Mouse (Mus musculus): ENCODE measurements around the gene Cdc42bpg. TPM values are rescaled to one million over a fixed set of nuclear protein-coding genes. Genes with fewer than 3 reads are reported as not detected.

Gene Cdc42bpg
- total and polyA plus RNA-seq, 3 experiments: 0.79 to 4.2 (median 2.3) TPM

DNA sequence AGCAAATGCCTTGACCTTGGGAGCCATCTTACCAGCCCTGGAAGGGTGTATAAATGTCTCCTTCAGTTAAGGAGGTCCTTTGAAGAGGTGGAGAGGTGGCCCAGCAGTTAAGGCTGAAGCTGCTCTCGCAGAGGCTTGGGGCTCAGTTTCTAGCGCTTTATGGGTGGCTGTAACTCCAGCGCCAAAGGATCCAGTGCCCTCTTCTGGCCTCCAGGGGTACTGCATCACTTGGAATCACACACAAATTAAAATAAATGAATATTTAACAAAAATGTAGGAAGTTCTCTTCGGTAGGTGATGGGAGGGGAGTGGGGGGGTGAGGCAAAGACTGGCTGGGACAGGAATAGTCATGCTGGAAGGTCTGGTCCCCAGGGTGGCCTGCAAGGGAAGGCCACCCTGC lies 45.3 kb upstream of the Cdc42bpg start:
- DNase-seq (ENCODE audit: extremely low read depth): no peak
- no peak overlapping the region for H3K4me2 ChIP-seq (ENCODE audit: insufficient read depth, low read depth, poor library complexity, severe bottlenecking)
- no peaks in the 10 kb centered on the region for H3K27me3 ChIP-seq (replicated peaks)
- no peaks in the 10 kb centered on the region for H3K79me2 ChIP-seq (replicated peaks; ENCODE audit: control insufficient read depth, extremely low read depth, insufficient read depth, poor library complexity, severe bottlenecking)
- no peak overlapping the region for H3K4me3 ChIP-seq (replicated peaks in 1 of 3; ENCODE audit: low read depth in 2 of 3, low read length in 2 of 3, poor library complexity in 1 of 3)
- TF ChIP-seq ETS1 (conservative IDR thresholded peaks at IDR 0.05; ENCODE audit: low read depth, low read length): no peak
- TF ChIP-seq JUN (IDR thresholded peaks at IDR 0.05; ENCODE audit: insufficient read depth, low read depth, low read length): no peak
- TF ChIP-seq CTCF (conservative IDR thresholded peaks at IDR 0.05 in 1 of 2, IDR thresholded peaks at IDR 0.05 in 1 of 2; ENCODE audit: low read depth in 2 of 2, low read length in 2 of 2): peak in 1 of 2 experiments; percentile 29
- no peak for TF ChIP-seq ZMIZ1 (IDR thresholded peaks at IDR 0.05; ENCODE audit: low read depth, low read length)
- TF ChIP-seq USF2 (conservative IDR thresholded peaks at IDR 0.05; ENCODE audit: low read depth, low read length): no peak
- in situ Hi-C loops (cut with MboI; ENCODE audit: low pct_ligation_motif_present, low pct_unique_long_range_greater_than_20kb, low sequenced_read_pairs): loop anchor here (5.0 kb wide), 1 partner anchor 46 kb away; the partner anchor contains the start of gene Cdc42bpg
- dilution Hi-C loops (cut with MboI; ENCODE audit: extremely low pct_ligation_motif_present, extremely low pct_unique_long_range_greater_than_20kb, low sequenced_read_pairs): no loop called here
- peaks cover 3% of the 10 kb centered on the region for H3K9me3 ChIP-seq (replicated peaks; ENCODE audit: low read length)
- H3K4me1 ChIP-seq (ENCODE audit: control insufficient read depth in 1 of 2, insufficient read depth in 2 of 2): peaks cover 0 to 8% of the 10 kb centered on the region in 2 experiments; a peak in 1 of 4 replicates
- H3K36me3 ChIP-seq (replicated peaks in 1 of 2; ENCODE audit: control insufficient read depth in 1 of 2, insufficient read depth in 1 of 2, low read length in 1 of 2): peaks cover 46 to 73% of the 10 kb centered on the region in 2 experiments
- no peak overlapping the region for H3K27ac ChIP-seq (ENCODE audit: insufficient read depth, low read depth)
- H3K9ac ChIP-seq (ENCODE audit: insufficient read depth, low read depth): no peak overlapping the region

DNA sequence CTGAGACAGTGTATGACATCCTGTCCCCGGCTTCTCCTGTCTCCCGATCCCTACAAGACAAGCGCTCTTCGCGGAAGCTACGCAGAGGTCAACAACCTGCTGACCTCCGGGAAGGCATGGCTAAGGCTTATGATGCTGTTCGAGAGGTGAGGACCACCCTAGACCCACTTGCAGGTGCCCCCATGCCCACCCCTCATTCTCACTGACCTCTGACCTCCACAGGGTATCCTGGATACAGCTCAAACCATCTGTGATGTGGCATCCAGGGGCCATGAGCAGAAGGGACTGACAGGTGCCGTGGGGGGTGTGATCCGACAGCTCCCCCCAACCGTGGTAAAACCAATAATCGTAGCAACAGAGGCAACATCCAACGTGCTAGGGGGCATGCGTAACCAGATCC lies 44.9 kb upstream of the Cdc42bpg start:
- TF ChIP-seq ZC3H11A (IDR thresholded peaks at IDR 0.05; ENCODE audit: low read depth, low read length) (no peak), UBTF (IDR thresholded peaks at IDR 0.05; ENCODE audit: low read depth, low read length) (no peak)
- H3K27ac ChIP-seq (ENCODE audit: insufficient read depth, low read depth): no peak overlapping the region
- H3K9ac ChIP-seq (ENCODE audit: insufficient read depth, low read depth): no peak overlapping the region
- peaks cover 3% of the 10 kb centered on the region for H3K9me3 ChIP-seq (replicated peaks; ENCODE audit: low read length)
- H3K27me3 ChIP-seq (replicated peaks): no peaks in the 10 kb centered on the region
- no peak for DNase-seq (ENCODE audit: extremely low read depth)
- H3K36me3 ChIP-seq (replicated peaks in 1 of 2; ENCODE audit: control insufficient read depth in 1 of 2, insufficient read depth in 1 of 2, low read length in 1 of 2): peaks cover 42 to 69% of the 10 kb centered on the region in 2 experiments
- H3K4me1 ChIP-seq (ENCODE audit: control insufficient read depth in 1 of 2, insufficient read depth in 2 of 2): peaks cover 0 to 8% of the 10 kb centered on the region in 2 experiments; a peak in 1 of 4 replicates
- dilution Hi-C loops (cut with MboI; ENCODE audit: extremely low pct_ligation_motif_present, extremely low pct_unique_long_range_greater_than_20kb, low sequenced_read_pairs) (no loop called here), in situ Hi-C loops (cut with MboI; ENCODE audit: low pct_ligation_motif_present, low pct_unique_long_range_greater_than_20kb, low sequenced_read_pairs) (loop anchor here (5.0 kb wide), 1 partner anchor 46 kb away; the partner anchor contains the start of gene Cdc42bpg)
- no peak overlapping the region for H3K4me2 ChIP-seq (ENCODE audit: insufficient read depth, low read depth, poor library complexity, severe bottlenecking)
- no peaks in the 10 kb centered on the region for H3K79me2 ChIP-seq (replicated peaks; ENCODE audit: control insufficient read depth, extremely low read depth, insufficient read depth, poor library complexity, severe bottlenecking)
- H3K4me3 ChIP-seq (replicated peaks in 1 of 3; ENCODE audit: low read depth in 2 of 3, low read length in 2 of 3, poor library complexity in 1 of 3): no peak overlapping the region

DNA sequence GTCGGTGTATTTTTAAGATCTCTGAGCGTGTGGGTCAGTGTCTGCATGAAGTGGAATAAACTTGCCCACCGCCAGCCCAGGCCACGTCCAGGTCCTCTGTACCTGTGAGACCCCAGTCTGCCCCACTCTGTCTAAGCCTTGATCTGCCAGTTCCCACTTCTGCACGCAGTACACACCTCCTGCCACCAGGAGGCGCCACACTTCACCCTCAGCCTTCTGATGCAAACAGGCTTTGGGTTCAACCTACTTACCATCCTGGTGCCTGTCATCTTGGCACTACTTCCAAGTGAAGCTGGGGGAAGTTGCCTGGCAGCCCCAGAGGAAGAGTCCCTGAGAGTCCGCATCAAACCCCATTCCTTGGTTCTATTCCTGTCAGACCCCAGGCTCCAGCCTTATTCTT lies 44.0 kb upstream of the Cdc42bpg start:
- in situ Hi-C loops (cut with MboI; ENCODE audit: low pct_ligation_motif_present, low pct_unique_long_range_greater_than_20kb, low sequenced_read_pairs) (loop anchor here (5.0 kb wide), 1 partner anchor 45 kb away; the partner anchor contains the start of gene Cdc42bpg), dilution Hi-C loops (cut with MboI; ENCODE audit: extremely low pct_ligation_motif_present, extremely low pct_unique_long_range_greater_than_20kb, low sequenced_read_pairs) (no loop called here)
- Histone ChIP-seq H3K27me3 (replicated peaks) (no peaks in the 10 kb centered on the region), H3K9ac (ENCODE audit: insufficient read depth, low read depth) (no peak overlapping the region), H3K36me3 (replicated peaks in 1 of 2; ENCODE audit: control insufficient read depth in 1 of 2, insufficient read depth in 1 of 2, low read length in 1 of 2) (peaks cover 33 to 60% of the 10 kb centered on the region in 2 experiments), H3K9me3 (replicated peaks; ENCODE audit: low read length) (peaks cover 3% of the 10 kb centered on the region), H3K4me3 (replicated peaks in 1 of 3; ENCODE audit: low read depth in 2 of 3, low read length in 2 of 3, poor library complexity in 1 of 3) (no peak overlapping the region), H3K79me2 (replicated peaks; ENCODE audit: control insufficient read depth, extremely low read depth, insufficient read depth, poor library complexity, severe bottlenecking) (no peaks in the 10 kb centered on the region), H3K27ac (ENCODE audit: insufficient read depth, low read depth) (no peak overlapping the region), H3K4me2 (ENCODE audit: insufficient read depth, low read depth, poor library complexity, severe bottlenecking) (no peak overlapping the region), H3K4me1 (ENCODE audit: control insufficient read depth in 1 of 2, insufficient read depth in 2 of 2) (peaks cover 0 to 8% of the 10 kb centered on the region in 2 experiments; a peak in 1 of 4 replicates)
- DNase-seq (ENCODE audit: extremely low read depth): peak; percentile 71
- TF ChIP-seq CTCF (conservative IDR thresholded peaks at IDR 0.05 in 1 of 2, IDR thresholded peaks at IDR 0.05 in 1 of 2; ENCODE audit: low read depth in 2 of 2, low read length in 2 of 2) (peak; percentile 92 to 93), RAD21 (IDR thresholded peaks at IDR 0.05; ENCODE audit: low read depth, low read length) (peak; percentile 78), ZC3H11A (IDR thresholded peaks at IDR 0.05; ENCODE audit: low read depth, low read length) (peak; percentile 71), NELFE (IDR thresholded peaks at IDR 0.05; ENCODE audit: low read depth, low read length) (peak; percentile 52; the same call in 1 of the 2 replicates), ELF1 (IDR thresholded peaks at IDR 0.05; ENCODE audit: low read depth, low read length) (peak; percentile 32; the same call in 1 of the 2 replicates), PAX5 (IDR thresholded peaks at IDR 0.05; ENCODE audit: low read length) (no peak), HCFC1 (IDR thresholded peaks at IDR 0.05; ENCODE audit: low read depth, low read length) (no peak), IRF4 (IDR thresholded peaks at IDR 0.05; ENCODE audit: low read depth, low read length) (no peak; the same call in 1 of the 2 replicates), MEF2A (IDR thresholded peaks at IDR 0.05; ENCODE audit: borderline replicate concordance, low read depth, low read length) (no peak), ZKSCAN1 (IDR thresholded peaks at IDR 0.05; ENCODE audit: borderline replicate concordance, low read depth, low read length) (no peak), SMC3 (IDR thresholded peaks at IDR 0.05; ENCODE audit: low read depth, low read length) (peak; percentile 98), CHD1 (IDR thresholded peaks at IDR 0.05; ENCODE audit: low read depth, low read length) (no peak)
